Mouse (Mus musculus) adrenal gland (tissue): ENCODE measurements around the gene Stxbp5.

Experiments
- intact Hi-C: fragments of 180-260 bp; cut with DNase I; formaldehyde crosslinking; loops from one replicate; pipeline ENCODE4 v1.15.1; 2025

Gene Stxbp5

DNA sequence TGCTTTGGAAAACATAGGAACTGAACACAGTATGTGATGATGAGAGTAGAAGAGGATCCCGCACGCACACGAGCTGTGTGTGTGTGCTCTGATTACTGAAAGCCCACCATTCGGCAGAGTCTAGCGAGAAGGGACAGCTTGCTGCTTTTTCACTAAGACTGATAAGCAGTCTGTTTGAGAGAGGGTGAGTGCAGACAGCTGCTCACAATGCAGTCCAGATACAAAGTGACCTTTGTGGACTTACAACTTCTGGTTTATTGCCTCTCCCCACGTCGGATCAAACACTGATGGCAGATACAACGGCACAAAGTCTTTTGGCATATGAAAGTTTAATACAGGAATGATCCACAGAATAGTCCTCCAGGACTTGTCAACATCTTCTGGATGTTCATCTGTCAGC is 140.6 kb downstream of the Stxbp5 start:
- intact Hi-C loops, result no loop called here

DNA sequence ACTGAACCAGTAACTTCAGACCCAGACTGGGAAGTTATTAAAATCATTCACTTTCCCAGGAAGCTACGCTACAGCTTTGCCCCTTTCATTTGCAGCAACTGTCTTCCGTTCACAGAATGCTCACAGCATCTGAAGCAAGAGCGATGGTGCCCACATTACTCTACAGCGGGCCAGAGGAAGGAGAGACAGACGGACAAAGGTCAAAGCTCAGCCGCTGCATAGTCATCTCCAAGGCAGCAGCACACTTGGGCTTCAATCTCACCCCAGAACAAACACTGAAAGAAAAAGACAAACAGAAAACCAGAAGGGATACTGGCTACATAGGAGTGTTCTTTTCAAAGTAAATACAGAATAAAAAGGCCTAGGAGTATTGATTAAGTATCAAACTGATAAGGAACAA is 144.3 kb downstream of the Stxbp5 start:
- intact Hi-C loops, result loop anchor here (10.0 kb wide), 2 partner anchors 182 to 702 kb away; no protein-coding TSS in a partner anchor

DNA sequence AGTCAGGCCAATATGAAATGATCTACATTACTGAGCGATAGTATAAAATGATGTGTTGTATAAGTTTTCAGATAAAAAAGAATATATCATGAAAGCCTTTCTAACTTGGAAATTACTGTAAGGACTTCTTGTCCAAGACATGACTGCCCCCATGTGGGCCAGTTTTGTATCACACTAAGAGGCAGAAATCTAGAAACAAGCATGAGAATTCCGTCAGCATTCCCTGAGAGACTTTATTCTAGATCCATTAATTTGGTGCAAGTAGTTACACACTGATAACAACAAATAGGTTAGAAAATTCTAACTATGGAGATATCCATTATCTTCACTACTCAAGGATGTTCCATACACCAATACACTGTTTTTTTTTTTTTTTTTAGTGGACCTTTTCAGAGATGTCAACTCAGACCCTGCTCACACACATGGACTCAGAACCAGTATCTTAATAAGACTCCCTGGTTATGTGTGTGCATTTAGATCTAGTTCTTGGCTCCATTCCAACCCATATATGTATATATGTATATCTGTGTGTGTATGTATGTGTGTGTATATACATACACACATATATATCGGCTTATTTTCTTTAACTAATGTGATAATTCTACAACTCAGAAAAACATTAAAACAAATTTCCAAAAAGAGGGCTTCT is 145.9 kb downstream of the Stxbp5 start:
- intact Hi-C loops, result loop anchor here (10.0 kb wide), 2 partner anchors 180 to 700 kb away; no protein-coding TSS in a partner anchor

DNA sequence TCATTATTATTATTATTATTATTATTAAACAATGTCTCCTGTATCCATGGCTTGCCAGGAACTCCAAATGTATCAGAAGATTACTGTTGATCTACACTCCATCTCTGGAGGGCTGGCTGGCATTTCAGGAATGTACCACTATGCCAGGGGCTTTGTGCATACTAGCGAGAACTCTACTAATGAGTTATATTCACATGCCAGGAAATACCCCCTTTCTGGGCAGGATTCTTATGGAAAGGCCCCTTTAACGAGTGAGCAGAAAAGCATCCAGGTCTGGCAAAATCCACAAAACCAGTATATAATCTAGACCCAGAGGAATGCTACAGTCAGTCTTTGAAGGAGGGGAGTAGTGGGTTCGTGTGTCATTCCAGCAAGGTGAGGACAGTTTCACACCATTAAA is 167.0 kb downstream of the Stxbp5 start:
- intact Hi-C loops, result no loop called here

DNA sequence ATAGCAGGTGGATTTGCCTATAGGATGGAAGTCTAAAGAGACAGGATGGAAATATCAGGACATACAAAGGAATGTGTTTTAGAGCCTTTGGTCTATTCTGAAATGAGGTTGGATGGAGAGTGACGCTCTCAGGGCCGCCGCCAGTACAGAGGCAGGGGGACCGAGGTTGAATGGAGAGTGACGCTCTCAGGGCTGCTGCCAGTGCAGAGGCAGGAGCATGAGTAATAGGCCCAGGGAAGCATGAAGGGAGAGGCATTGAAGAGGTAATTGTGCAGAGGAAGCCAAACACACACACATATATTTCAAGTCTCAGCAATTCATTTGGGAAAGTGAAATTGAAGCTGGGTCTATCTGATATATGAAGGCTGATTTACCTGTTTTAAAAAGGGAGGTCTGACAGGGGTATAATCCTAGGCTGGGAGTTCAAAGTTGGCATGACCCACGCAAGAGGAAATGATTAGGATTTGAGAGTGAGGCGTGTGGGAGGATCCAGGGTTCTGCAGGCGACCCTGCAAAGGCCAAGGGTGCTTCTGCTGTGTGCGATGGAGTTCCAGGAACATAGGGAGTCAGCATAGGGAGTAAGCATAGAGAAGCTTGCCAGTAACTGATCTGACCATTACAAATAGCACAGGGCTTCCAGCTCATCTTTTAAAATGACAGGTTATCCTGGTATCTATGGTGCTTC is 168.7 kb downstream of the Stxbp5 start:
- intact Hi-C loops, result no loop called here

DNA sequence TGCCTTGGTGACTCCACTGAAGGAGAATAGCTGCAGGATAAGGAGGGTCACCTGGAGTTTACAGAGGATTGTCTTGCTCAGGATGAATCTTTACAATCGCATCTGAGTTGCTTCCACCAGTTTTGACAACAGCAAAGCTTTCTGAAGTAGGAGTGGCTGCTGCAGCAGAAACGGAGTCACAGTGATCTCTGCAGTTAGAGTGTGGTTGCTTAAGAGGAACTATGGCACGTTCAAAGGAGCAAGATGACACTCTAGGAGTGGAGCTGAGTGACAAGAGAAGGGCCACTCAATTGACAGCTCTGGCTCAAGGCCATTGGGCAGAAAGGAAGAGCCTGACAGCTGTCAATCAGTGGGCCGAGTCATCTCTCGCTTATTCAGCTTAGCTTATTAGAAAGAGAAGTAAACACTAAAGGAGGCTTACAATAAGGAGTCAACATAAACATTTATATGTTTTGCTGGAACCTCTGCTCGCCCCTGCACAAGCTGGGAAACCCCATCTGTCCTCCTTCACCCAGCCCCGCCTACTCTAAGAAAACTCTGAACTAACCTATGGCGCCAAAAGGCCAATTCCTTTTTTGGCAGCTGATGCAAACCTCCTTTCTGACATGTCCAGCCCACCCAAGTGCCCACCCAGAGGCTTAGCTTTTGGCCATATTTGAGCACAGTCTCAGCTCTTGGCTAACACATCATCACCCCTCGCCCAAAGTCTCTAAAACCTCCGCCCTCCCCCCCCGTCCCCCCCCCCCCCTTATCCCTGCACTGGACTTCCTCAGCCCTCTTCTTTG is 178.2 kb downstream of the Stxbp5 start:
- intact Hi-C loops, result no loop called here

DNA sequence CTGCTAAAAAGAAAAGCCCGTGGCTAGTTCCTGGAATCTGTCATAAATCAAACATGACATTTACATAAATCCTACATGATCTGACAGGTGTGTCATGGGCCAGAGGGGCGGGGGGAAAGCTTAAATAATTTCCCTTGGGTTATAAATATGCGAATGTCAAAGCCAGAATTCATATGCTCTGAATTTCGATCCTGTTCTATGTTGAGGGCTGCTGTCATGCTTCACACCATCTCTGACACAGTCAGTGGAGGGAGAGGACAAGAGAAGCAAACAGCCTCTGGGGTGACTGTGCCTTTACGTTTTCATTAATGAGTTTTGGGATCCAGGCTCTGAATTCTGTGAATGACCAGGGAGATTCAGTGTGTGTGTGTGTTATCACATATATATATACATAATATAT is 180.9 kb downstream of the Stxbp5 start:
- intact Hi-C loops, result no loop called here

DNA sequence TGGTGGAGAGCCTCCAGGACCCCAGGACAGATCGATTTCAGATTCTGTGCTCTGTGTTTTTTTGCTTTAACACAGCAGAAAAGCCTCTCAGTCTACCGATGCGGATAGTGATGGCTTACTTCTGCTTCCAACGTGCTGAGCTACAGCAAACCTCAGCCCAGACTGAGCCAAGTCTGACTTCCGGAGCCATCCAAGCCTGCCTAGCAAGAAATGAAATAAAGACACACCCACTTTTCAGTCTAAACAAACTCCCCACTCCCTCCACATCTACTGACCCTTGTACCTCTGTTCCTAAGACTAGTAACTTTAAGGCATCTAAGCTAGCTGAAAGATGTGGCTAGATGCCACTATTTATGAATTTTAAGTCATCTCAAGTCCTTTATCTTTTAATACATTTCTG is 182.8 kb downstream of the Stxbp5 start:
- intact Hi-C loops, result no loop called here
